Mouse (Mus musculus) heart, postnatal 0 days (tissue): Measurements from ENCODE around the gene Stat3.

ENCODE experiments used
- CTCF ChIP-seq: IDR thresholded peaks from 2 replicates; pipeline ENCODE4 v1.5.1; 2016; ENCODE audit warnings: antibody characterized with exemption, control low read depth, low read depth
- EP300 ChIP-seq: IDR thresholded peaks from 2 replicates; pipeline ENCODE4 v1.6.1; 2016; ENCODE audit warnings: antibody characterized with exemption, low read depth

DNA sequence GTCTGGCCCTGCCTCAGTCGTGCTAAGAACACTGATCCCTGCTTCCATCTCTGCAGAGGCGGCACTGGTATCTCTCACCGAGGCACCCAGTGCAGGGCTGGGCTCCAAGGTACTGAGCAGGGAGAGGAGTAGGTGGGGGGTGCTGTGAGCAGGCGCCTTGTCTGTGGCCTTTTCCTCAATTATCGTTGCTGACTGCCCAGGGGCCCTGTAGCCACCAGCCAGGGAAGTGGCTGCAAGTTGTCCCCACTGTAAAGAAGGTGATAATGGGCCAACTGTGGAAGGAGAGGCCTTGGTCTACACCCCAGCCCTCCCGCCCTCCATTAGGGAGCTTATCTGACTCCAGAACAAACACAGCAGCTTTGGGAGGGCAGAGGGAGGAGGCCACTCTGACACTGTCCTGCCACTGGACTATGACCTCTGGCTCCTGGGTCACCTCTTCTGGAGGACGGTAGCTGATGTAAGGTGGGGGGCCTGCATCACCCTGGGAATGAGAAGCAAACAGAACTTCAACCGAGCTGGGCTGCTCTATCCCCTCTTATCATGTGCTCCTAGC, 53.1 kb downstream of the Stat3 start:
- no peak for TF ChIP-seq CTCF
- no peak for TF ChIP-seq EP300
